Mouse (Mus musculus) ES-E14 (cell line): Measurements from ENCODE around the gene Mrpl2. TPM values are rescaled to one million over a fixed set of nuclear protein-coding genes. Genes with fewer than 3 reads are reported as not detected.

ENCODE experiments used
- DNase-seq: peaks from one replicate; pipeline ENCODE4 v3.0.0-alpha.2; 2013; ENCODE audit warnings: low read depth, low spot score
- H3K27ac ChIP-seq: 2 replicates; pipeline ENCODE4 v1.5.1; 2012; ENCODE audit warnings: low read depth, mild to moderate bottlenecking, low read length, moderate library complexity, mixed read lengths; ENCODE audit not compliant: poor library complexity, insufficient read depth, severe bottlenecking
- H3K36me3 ChIP-seq: 2 replicates; pipeline ENCODE4 v1.6.1; 2012; ENCODE audit warnings: mild to moderate bottlenecking, low read length, moderate library complexity, mixed read lengths; ENCODE audit not compliant: control insufficient read depth, poor library complexity, insufficient read depth, severe bottlenecking
- H3K4me1 ChIP-seq, 2 experiments: fragments of 150-350 bp in 1 of 2; sonication (generic) in 1 of 2; 2 replicates each; pipeline ENCODE4 v1.6.1; 2012; ENCODE audit warnings: low read length in 2 of 2, mild to moderate bottlenecking in 1 of 2, mixed read lengths in 1 of 2; ENCODE audit not compliant: control insufficient read depth in 2 of 2, insufficient read depth in 2 of 2, poor library complexity in 1 of 2
- H3K4me3 ChIP-seq, 2 experiments: fragments of 150-350 bp in 1 of 2; sonication (generic) in 1 of 2; 2 replicates each; pipeline ENCODE4 v1.5.1; 2012; ENCODE audit warnings: low read length in 2 of 2, low read depth in 1 of 2, mild to moderate bottlenecking in 1 of 2, mixed read lengths in 1 of 2; ENCODE audit not compliant: insufficient read depth in 1 of 2, poor library complexity in 1 of 2, severe bottlenecking in 1 of 2
- H3K9ac ChIP-seq: 2 replicates; pipeline ENCODE4 v1.6.1; 2012; ENCODE audit warnings: low read depth, mild to moderate bottlenecking, low read length, mixed read lengths; ENCODE audit not compliant: poor library complexity, insufficient read depth, severe bottlenecking
- H3K9me3 ChIP-seq: fragments of 150-350 bp; sonication (generic); 2 replicates; pipeline ENCODE4 v1.6.1; 2012; ENCODE audit warnings: low read depth, mild to moderate bottlenecking, low read length; ENCODE audit not compliant: control insufficient read depth, insufficient read depth
- CHD2 ChIP-seq: IDR thresholded peaks from 2 replicates; pipeline ENCODE4 v1.6.1; 2014; ENCODE audit warnings: mild to moderate bottlenecking, low read depth, low read length, inconsistent platforms
- HCFC1 ChIP-seq: IDR thresholded peaks from 2 replicates; pipeline ENCODE4 v1.6.1; 2012; ENCODE audit warnings: low read length, inconsistent platforms, borderline replicate concordance; ENCODE audit not compliant: insufficient read depth
- MAFK ChIP-seq: IDR thresholded peaks from 2 replicates; pipeline ENCODE4 v1.6.1; 2014; ENCODE audit warnings: mild to moderate bottlenecking, low read depth, low read length, inconsistent platforms; ENCODE audit not compliant: insufficient read depth
- ZC3H11A ChIP-seq: IDR thresholded peaks from 2 replicates; pipeline ENCODE4 v1.6.1; 2012; ENCODE audit warnings: low read depth, mild to moderate bottlenecking, inconsistent platforms, low read length, borderline replicate concordance
- ZNF384 ChIP-seq: IDR thresholded peaks from 2 replicates; pipeline ENCODE4 v1.6.1; 2012; ENCODE audit warnings: low read depth, low read length, inconsistent platforms
- in situ Hi-C, 2 experiments: fragments of 600-800 bp; cut with MboI; formaldehyde crosslinking; loops; one replicate each; pipeline ENCODE4 v1.15.1; 2025; ENCODE audit warnings: low sequenced_read_pairs in 2 of 2, inconsistent platforms in 1 of 2; ENCODE audit not compliant: unreplicated experiment in 2 of 2
- total RNA-seq: library from RNA; depleted of rRNA; stranded (reverse); fragments of 300-350 nt; gene quantifications from 2 replicates; pipeline ENCODE4 v1.2.3, GENCODE M21; 2012

Gene Mrpl2
- total RNA-seq, 1 experiment, result 205 TPM

GRCm38 (mm10) chr17:46613229-46613628, 32.8 kb upstream of the Mrpl2 start:
- no peak for DNase-seq
- Histone ChIP-seq H3K4me3 (no peak overlapping the region), H3K9me3 (no peaks in the 10 kb centered on the region), H3K4me1 (peaks cover 35 to 41% of the 10 kb centered on the region in 2 experiments), H3K36me3 (no peaks in the 10 kb centered on the region; the same call in 1 of the 2 replicates), H3K9ac (peak overlapping the region; percentile 0; the same call in 1 of the 2 replicates), H3K27ac (peak overlapping the region; percentile 4; the same call in 1 of the 2 replicates)
- in situ Hi-C loops, result no loop called here
- no peak for TF ChIP-seq MAFK
- no peak for TF ChIP-seq ZC3H11A
- TF ChIP-seq ZNF384, result no peak
- no peak for TF ChIP-seq HCFC1

- no peak for DNase-seq
- Histone ChIP-seq H3K4me1 (peaks cover 27 to 41% of the 10 kb centered on the region in 2 experiments), H3K27ac (no peak overlapping the region; the same call in 1 of the 2 replicates), H3K9ac (no peak overlapping the region), H3K4me3 (peak overlapping the region in 1 of 2 experiments; percentile 51; a peak in 1 of 4 replicates), H3K36me3 (no peaks in the 10 kb centered on the region; the same call in 1 of the 2 replicates), H3K9me3 (no peaks in the 10 kb centered on the region)
- TF ChIP-seq HCFC1 (no peak), MAFK (no peak), ZC3H11A (no peak), ZNF384 (no peak), CHD2 (no peak)
- in situ Hi-C loops, result no loop called here
These were observed 28.2 kb upstream of the Mrpl2 start for GRCm38 (mm10) chr17:46617799-46618198.

GRCm38 (mm10) chr17:46618394-46618768, 27.6 kb upstream of the Mrpl2 start:
- Histone ChIP-seq H3K36me3 (no peaks in the 10 kb centered on the region; the same call in 1 of the 2 replicates), H3K27ac (peak overlapping the region; percentile 47), H3K9ac (peak overlapping the region; percentile 17; the same call in 1 of the 2 replicates), H3K4me1 (peaks cover 27 to 46% of the 10 kb centered on the region in 2 experiments), H3K9me3 (no peaks in the 10 kb centered on the region), H3K4me3 (peak overlapping the region; percentile 17 to 51; a peak in 3 of 4 replicates)
- TF ChIP-seq MAFK (no peak), ZC3H11A (no peak), CHD2 (no peak), ZNF384 (no peak), HCFC1 (no peak)
- DNase-seq, result no peak
- in situ Hi-C loops, result no loop called here

GRCm38 (mm10) chr17:46618769-46619682, 27.0 kb upstream of the Mrpl2 start:
- in situ Hi-C loops, result no loop called here
- Histone ChIP-seq H3K9ac (peak overlapping the region; percentile 17; the same call in 1 of the 2 replicates), H3K4me1 (peaks cover 26 to 45% of the 10 kb centered on the region in 2 experiments), H3K4me3 (peak overlapping the region; percentile 17 to 51), H3K36me3 (no peaks in the 10 kb centered on the region; the same call in 1 of the 2 replicates), H3K27ac (peak overlapping the region; percentile 47), H3K9me3 (no peaks in the 10 kb centered on the region)
- TF ChIP-seq ZNF384 (no peak), CHD2 (no peak), HCFC1 (no peak), MAFK (no peak), ZC3H11A (no peak)
- DNase-seq, result no peak
